Mouse (Mus musculus): ENCODE measurements around the gene Gm20388. TPM values are rescaled to one million over a fixed set of nuclear protein-coding genes. Genes with fewer than 3 reads are reported as not detected.

Gm20388 gene
- polyA plus RNA-seq, 1 experiment from 2014 or later, result not detected

DNA sequence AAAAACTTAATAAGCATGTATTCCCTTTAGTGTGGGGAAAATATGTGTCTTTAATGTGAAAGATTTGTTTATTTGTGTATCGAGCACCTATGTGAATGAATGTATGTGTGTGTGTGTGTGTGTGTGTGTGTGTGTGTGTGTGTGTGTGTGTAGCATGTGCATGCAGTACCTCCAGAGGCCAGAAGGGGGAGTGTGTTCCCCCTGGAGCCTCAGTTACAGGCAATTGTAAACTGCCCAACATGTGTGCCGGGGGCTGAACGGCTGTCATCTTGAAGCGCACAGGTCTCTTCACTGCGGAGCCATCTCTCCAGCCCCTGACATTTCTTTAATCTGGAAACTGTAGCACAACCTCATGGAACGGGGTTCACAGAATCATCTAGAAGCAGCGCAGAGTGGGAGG lies 1425.0 kb downstream of the Gm20388 start:
- DNase-seq (ENCODE audit: low spot score) (no peak), ATAC-seq (ENCODE audit: insufficient number of reproducible peaks, low FRiP score, low TSS enrichment, low read depth) (no peak)
- H3K4me1 ChIP-seq (ENCODE audit: control insufficient read depth, insufficient read depth, low read length), result peaks cover 18% of the 10 kb centered on the region
- no peaks in the 10 kb centered on the region for H3K27me3 ChIP-seq (ENCODE audit: control insufficient read depth, insufficient read depth, low read length)
- H3K4me2 ChIP-seq (ENCODE audit: low read depth, severe bottlenecking), result no peak overlapping the region
- H3K9me3 ChIP-seq (ENCODE audit: control insufficient read depth, low read length), result no peaks in the 10 kb centered on the region
- no peaks in the 10 kb centered on the region for H3K36me3 ChIP-seq (ENCODE audit: control insufficient read depth, insufficient read depth, low read length)
- H3K9ac ChIP-seq (ENCODE audit: low read length), result no peak overlapping the region
- peak overlapping the region; percentile 91 for H3K27ac ChIP-seq (replicated peaks; ENCODE audit: low read depth, low read length)
- H3K4me3 ChIP-seq (ENCODE audit: low read depth, low read length), result no peak overlapping the region
- WGBS, result over 99% methylated on average over 7 of the region's 7 CpGs

GRCm38 (mm10) chr8:121342931-121343330 lies 1432.3 kb downstream of the Gm20388 start:
- H3K4me2 ChIP-seq (ENCODE audit: low read depth, severe bottlenecking), result 0 out of 2 replicates have a peak overlapping the region, but pooled peaks have one; percentile 13
- 0 out of 2 replicates have a peak overlapping the region, but pooled peaks have one; percentile 4 for H3K27ac ChIP-seq (replicated peaks; ENCODE audit: low read depth, low read length)
- H3K27me3 ChIP-seq (ENCODE audit: control insufficient read depth, insufficient read depth, low read length), result 0 out of 2 replicates have a peak, but pooled peaks cover 3% of the 10 kb centered on the region
- ATAC-seq (ENCODE audit: insufficient number of reproducible peaks, low FRiP score, low TSS enrichment, low read depth) (no peak), DNase-seq (ENCODE audit: low spot score) (peak; percentile 53)
- no peak overlapping the region for H3K4me3 ChIP-seq (ENCODE audit: low read depth, low read length)
- no peaks in the 10 kb centered on the region for H3K9me3 ChIP-seq (ENCODE audit: control insufficient read depth, low read length)
- no peak overlapping the region for H3K9ac ChIP-seq (ENCODE audit: low read length)
- H3K4me1 ChIP-seq (ENCODE audit: control insufficient read depth, insufficient read depth, low read length), result peaks cover 17% of the 10 kb centered on the region
- H3K36me3 ChIP-seq (ENCODE audit: control insufficient read depth, insufficient read depth, low read length), result no peaks in the 10 kb centered on the region
- 11% methylated on average over 13 of the region's 13 CpGs for WGBS

DNA sequence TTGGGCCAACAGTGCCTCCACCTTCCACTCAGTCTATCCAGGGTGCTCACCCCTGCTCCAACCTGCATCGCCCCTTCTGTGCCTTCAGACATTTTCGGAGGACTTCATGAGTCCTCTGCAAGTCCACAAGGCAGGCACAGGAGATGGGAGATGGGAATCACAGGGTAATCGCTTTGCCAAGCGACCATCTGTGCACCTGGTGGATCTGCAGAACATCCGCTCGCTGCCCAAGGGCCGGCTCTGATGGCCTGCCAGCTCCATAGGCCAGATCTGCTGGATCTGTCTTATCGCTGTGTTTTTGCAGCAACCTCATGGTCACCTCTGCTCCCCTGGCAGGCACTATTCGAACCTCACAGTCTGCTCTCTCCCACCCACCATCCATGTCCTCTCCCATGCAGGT lies 1433.8 kb downstream of the Gm20388 start:
- DNase-seq (ENCODE audit: low spot score), result no peak
- Histone ChIP-seq H3K36me3 (ENCODE audit: control insufficient read depth, insufficient read depth, low read length) (no peaks in the 10 kb centered on the region), H3K27me3 (ENCODE audit: control insufficient read depth, insufficient read depth, low read length) (peaks cover 6% of the 10 kb centered on the region; the same call in 1 of the 2 replicates), H3K4me2 (ENCODE audit: low read depth, severe bottlenecking) (no peak overlapping the region), H3K4me1 (ENCODE audit: control insufficient read depth, insufficient read depth, low read length) (peaks cover 21% of the 10 kb centered on the region), H3K27ac (replicated peaks; ENCODE audit: low read depth, low read length) (no peak overlapping the region), H3K9ac (ENCODE audit: low read length) (no peak overlapping the region), H3K9me3 (ENCODE audit: control insufficient read depth, low read length) (no peaks in the 10 kb centered on the region), H3K4me3 (ENCODE audit: low read depth, low read length) (no peak overlapping the region)
- no peak for ATAC-seq (ENCODE audit: insufficient number of reproducible peaks, low FRiP score, low TSS enrichment, low read depth)
- WGBS, result 90% methylated on average over 9 of the region's 9 CpGs

- peaks cover 6% of the 10 kb centered on the region; the same call in 1 of the 2 replicates for H3K27me3 ChIP-seq (ENCODE audit: control insufficient read depth, insufficient read depth, low read length)
- peaks cover 23% of the 10 kb centered on the region for H3K4me1 ChIP-seq (ENCODE audit: control insufficient read depth, insufficient read depth, low read length)
- H3K27ac ChIP-seq (replicated peaks; ENCODE audit: low read depth, low read length), result no peak overlapping the region
- no peaks in the 10 kb centered on the region for H3K9me3 ChIP-seq (ENCODE audit: control insufficient read depth, low read length)
- no peaks in the 10 kb centered on the region for H3K36me3 ChIP-seq (ENCODE audit: control insufficient read depth, insufficient read depth, low read length)
- no peak overlapping the region for H3K9ac ChIP-seq (ENCODE audit: low read length)
- H3K4me2 ChIP-seq (ENCODE audit: low read depth, severe bottlenecking), result no peak overlapping the region
- DNase-seq (ENCODE audit: low spot score), result no peak
- ATAC-seq (ENCODE audit: insufficient number of reproducible peaks, low FRiP score, low TSS enrichment, low read depth), result no peak
- H3K4me3 ChIP-seq (ENCODE audit: low read depth, low read length), result no peak overlapping the region
- WGBS, result 66% methylated on average over 13 of the region's 13 CpGs
These were observed 1435.5 kb downstream of the Gm20388 start for GRCm38 (mm10) chr8:121346175-121346574.

DNA sequence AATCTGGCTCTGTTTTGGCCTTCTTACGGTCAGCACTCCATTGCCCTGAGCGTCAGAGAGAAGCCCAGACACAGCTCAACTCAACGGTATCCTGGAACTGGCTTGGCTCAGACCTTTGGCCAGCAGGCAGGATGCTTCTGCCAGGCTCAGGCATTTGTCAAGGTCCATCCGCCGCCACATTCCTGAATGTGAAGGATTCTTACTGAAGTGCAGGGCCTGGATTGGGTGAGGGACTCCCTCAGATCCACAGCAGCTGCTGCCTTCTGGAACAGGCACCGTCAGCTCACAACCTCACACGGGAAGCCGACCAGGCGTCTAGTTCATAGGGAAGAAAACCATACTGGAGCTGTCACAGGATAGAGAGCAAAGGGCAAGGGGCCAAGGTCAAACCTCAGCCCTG lies 1436.2 kb downstream of the Gm20388 start:
- Histone ChIP-seq H3K27me3 (ENCODE audit: control insufficient read depth, insufficient read depth, low read length) (peaks cover 6% of the 10 kb centered on the region; the same call in 1 of the 2 replicates), H3K9ac (ENCODE audit: low read length) (no peak overlapping the region; the same call in 1 of the 2 replicates), H3K9me3 (ENCODE audit: control insufficient read depth, low read length) (no peaks in the 10 kb centered on the region), H3K27ac (replicated peaks; ENCODE audit: low read depth, low read length) (no peak overlapping the region), H3K4me1 (ENCODE audit: control insufficient read depth, insufficient read depth, low read length) (peaks cover 24% of the 10 kb centered on the region), H3K4me3 (ENCODE audit: low read depth, low read length) (no peak overlapping the region), H3K4me2 (ENCODE audit: low read depth, severe bottlenecking) (no peak overlapping the region), H3K36me3 (ENCODE audit: control insufficient read depth, insufficient read depth, low read length) (no peaks in the 10 kb centered on the region)
- DNase-seq (ENCODE audit: low spot score), result peak; percentile 35
- 42% methylated on average over 9 of the region's 9 CpGs for WGBS
- ATAC-seq (ENCODE audit: insufficient number of reproducible peaks, low FRiP score, low TSS enrichment, low read depth), result no peak

DNA sequence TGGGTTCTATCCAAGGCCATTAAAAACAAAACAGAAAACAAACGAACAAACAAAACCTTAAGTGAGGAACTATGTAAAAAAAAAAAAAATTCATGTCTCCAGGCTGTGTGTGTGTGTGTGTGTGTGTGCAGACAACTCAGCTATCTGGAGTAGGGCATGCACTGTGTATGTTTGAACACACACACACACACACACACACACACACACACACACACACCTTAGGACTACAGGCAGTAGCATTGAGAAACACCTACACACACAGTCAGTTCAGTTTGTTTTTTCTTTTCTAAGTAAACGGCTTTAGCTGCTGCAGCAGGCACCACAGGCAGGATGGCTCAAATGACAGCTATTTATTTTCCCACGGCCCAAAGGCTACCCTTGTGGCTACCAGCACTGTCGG lies 1438.4 kb downstream of the Gm20388 start:
- H3K9me3 ChIP-seq (ENCODE audit: control insufficient read depth, low read length), result no peaks in the 10 kb centered on the region
- peaks cover 14% of the 10 kb centered on the region for H3K4me1 ChIP-seq (ENCODE audit: control insufficient read depth, insufficient read depth, low read length)
- DNase-seq (ENCODE audit: low spot score) (no peak), ATAC-seq (ENCODE audit: insufficient number of reproducible peaks, low FRiP score, low TSS enrichment, low read depth) (no peak)
- no peaks in the 10 kb centered on the region for H3K36me3 ChIP-seq (ENCODE audit: control insufficient read depth, insufficient read depth, low read length)
- no peak overlapping the region for H3K27ac ChIP-seq (replicated peaks; ENCODE audit: low read depth, low read length)
- H3K9ac ChIP-seq (ENCODE audit: low read length), result no peak overlapping the region
- no peak overlapping the region for H3K4me2 ChIP-seq (ENCODE audit: low read depth, severe bottlenecking)
- no peak overlapping the region for H3K4me3 ChIP-seq (ENCODE audit: low read depth, low read length)
- H3K27me3 ChIP-seq (ENCODE audit: control insufficient read depth, insufficient read depth, low read length), result peaks cover 6% of the 10 kb centered on the region; the same call in 1 of the 2 replicates
- 26% methylated on average over 4 of the region's 4 CpGs for WGBS

DNA sequence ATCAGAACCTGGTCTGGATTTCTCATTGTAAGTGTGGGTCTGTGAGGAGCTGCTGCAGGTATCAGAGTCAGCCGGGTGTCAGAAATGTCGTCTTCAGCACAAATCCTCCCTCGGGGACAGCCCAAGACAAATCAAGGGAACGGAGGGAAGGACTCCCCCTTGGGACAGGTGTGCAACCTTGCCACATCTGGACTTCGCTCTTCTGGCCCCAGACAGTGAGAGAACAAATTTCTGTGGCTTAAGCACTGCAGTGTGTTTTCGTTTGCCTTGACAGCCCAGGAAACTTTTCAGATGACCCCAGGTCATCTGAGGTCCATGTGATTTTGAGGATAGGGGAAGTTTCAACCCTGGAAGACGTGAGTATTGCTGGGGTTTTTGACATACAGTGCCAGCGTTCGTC lies 1440.2 kb downstream of the Gm20388 start:
- no peak overlapping the region for H3K4me3 ChIP-seq (ENCODE audit: low read depth, low read length)
- H3K4me1 ChIP-seq (ENCODE audit: control insufficient read depth, insufficient read depth, low read length), result peaks cover 14% of the 10 kb centered on the region
- DNase-seq (ENCODE audit: low spot score), result no peak
- peaks cover 6% of the 10 kb centered on the region; the same call in 1 of the 2 replicates for H3K27me3 ChIP-seq (ENCODE audit: control insufficient read depth, insufficient read depth, low read length)
- ATAC-seq (ENCODE audit: insufficient number of reproducible peaks, low FRiP score, low TSS enrichment, low read depth), result no peak
- no peak overlapping the region for H3K4me2 ChIP-seq (ENCODE audit: low read depth, severe bottlenecking)
- no peaks in the 10 kb centered on the region for H3K9me3 ChIP-seq (ENCODE audit: control insufficient read depth, low read length)
- 56% methylated on average over 9 of the region's 9 CpGs for WGBS
- no peak overlapping the region for H3K9ac ChIP-seq (ENCODE audit: low read length)
- H3K36me3 ChIP-seq (ENCODE audit: control insufficient read depth, insufficient read depth, low read length), result no peaks in the 10 kb centered on the region
- no peak overlapping the region for H3K27ac ChIP-seq (replicated peaks; ENCODE audit: low read depth, low read length)

DNA sequence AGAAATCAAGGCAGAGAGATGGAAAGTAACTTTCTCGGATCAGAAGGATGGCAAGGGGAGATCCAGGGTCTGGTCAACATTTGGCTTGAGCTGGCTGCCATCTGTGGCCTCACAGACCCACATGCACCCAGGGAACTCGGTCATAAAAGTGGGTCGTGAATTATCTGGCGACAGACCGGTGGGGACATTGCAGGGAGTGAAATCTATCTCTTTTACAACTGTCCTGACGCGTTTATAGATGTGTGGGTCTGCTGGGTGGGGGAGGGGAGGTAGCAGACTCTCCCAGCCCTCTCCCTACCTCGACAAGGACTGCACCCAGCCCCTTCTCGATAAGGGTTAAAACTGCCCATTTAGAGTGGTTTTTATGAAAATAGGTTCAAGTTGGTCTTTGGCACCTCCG lies 1444.2 kb downstream of the Gm20388 start:
- Histone ChIP-seq H3K4me2 (ENCODE audit: low read depth, severe bottlenecking) (no peak overlapping the region), H3K27ac (replicated peaks; ENCODE audit: low read depth, low read length) (no peak overlapping the region), H3K9ac (ENCODE audit: low read length) (no peak overlapping the region), H3K4me3 (ENCODE audit: low read depth, low read length) (no peak overlapping the region), H3K4me1 (ENCODE audit: control insufficient read depth, insufficient read depth, low read length) (peaks cover 20% of the 10 kb centered on the region), H3K9me3 (ENCODE audit: control insufficient read depth, low read length) (no peaks in the 10 kb centered on the region), H3K27me3 (ENCODE audit: control insufficient read depth, insufficient read depth, low read length) (no peaks in the 10 kb centered on the region), H3K36me3 (ENCODE audit: control insufficient read depth, insufficient read depth, low read length) (no peaks in the 10 kb centered on the region)
- WGBS, result 12% methylated on average over 10 of the region's 10 CpGs
- ATAC-seq (ENCODE audit: insufficient number of reproducible peaks, low FRiP score, low TSS enrichment, low read depth) (no peak), DNase-seq (ENCODE audit: low spot score) (no peak)

DNA sequence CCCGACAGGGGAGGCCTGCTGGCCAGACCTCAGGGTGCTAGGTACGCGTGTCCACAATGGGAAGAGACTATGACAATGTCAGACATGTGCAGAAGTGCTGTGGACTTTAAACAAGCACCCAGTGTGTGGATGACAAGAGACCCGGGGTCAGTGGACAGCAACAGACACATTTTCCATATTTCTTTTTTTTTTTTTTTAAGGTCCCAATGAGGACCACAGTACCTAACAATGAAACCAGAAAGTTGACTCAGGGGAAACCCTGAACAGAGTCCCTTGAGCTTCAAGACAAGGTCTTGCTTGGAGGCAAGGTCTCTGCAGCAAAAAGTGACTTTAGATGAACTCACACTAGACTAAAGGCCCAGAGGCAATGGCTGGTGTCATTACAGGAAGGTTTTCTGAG lies 1446.8 kb downstream of the Gm20388 start:
- no peaks in the 10 kb centered on the region for H3K36me3 ChIP-seq (ENCODE audit: control insufficient read depth, insufficient read depth, low read length)
- no peaks in the 10 kb centered on the region for H3K9me3 ChIP-seq (ENCODE audit: control insufficient read depth, low read length)
- H3K4me2 ChIP-seq (ENCODE audit: low read depth, severe bottlenecking), result no peak overlapping the region
- DNase-seq (ENCODE audit: low spot score), result no peak
- no peak overlapping the region for H3K4me3 ChIP-seq (ENCODE audit: low read depth, low read length)
- 90% methylated on average over 4 of the region's 4 CpGs for WGBS
- peaks cover 4% of the 10 kb centered on the region; the same call in 1 of the 2 replicates for H3K27me3 ChIP-seq (ENCODE audit: control insufficient read depth, insufficient read depth, low read length)
- H3K4me1 ChIP-seq (ENCODE audit: control insufficient read depth, insufficient read depth, low read length), result peaks cover 23% of the 10 kb centered on the region
- no peak overlapping the region for H3K9ac ChIP-seq (ENCODE audit: low read length)
- no peak overlapping the region for H3K27ac ChIP-seq (replicated peaks; ENCODE audit: low read depth, low read length)
- no peak for ATAC-seq (ENCODE audit: insufficient number of reproducible peaks, low FRiP score, low TSS enrichment, low read depth)
